Mouse (Mus musculus) neural tube, embryonic 15.5 days (tissue): ENCODE results near the gene Obox3. TPM values are rescaled to one million over a fixed set of nuclear protein-coding genes. Genes with fewer than 3 reads are reported as not detected.
"Not testable (repeated sequence)": the region's sequence is repeated elsewhere in the genome, so short reads cannot be mapped to it uniquely, and the experiment has no call there.

Experiments used
- ATAC-seq: fragments of 200-750 bp; cut with Nextera tagmentation; 2 replicates; pipeline ENCODE4 v1.8.0; 2017; ENCODE audit warnings: mild to moderate bottlenecking, moderate TSS enrichment, moderate library complexity; ENCODE audit not compliant: low FRiP score
- H3K27ac ChIP-seq: fragments of 300-500 bp; sonication (generic); replicated peaks from 2 replicates; pipeline ENCODE4 v1.5.1; 2015; ENCODE audit warnings: mild to moderate bottlenecking, inconsistent platforms
- H3K27me3 ChIP-seq: fragments of 300-500 bp; sonication (generic); replicated peaks from 2 replicates; pipeline ENCODE4 v1.6.1; 2015; ENCODE audit warnings: inconsistent platforms
- H3K36me3 ChIP-seq: fragments of 300-500 bp; sonication (generic); 2 replicates; pipeline ENCODE4 v1.6.1; 2015; ENCODE audit warnings: inconsistent platforms
- H3K4me1 ChIP-seq: fragments of 300-500 bp; sonication (generic); 2 replicates; pipeline ENCODE4 v1.6.1; 2015; ENCODE audit warnings: inconsistent platforms
- H3K4me2 ChIP-seq: fragments of 300-500 bp; sonication (generic); 2 replicates; pipeline ENCODE4 v1.6.1; 2015; ENCODE audit warnings: inconsistent platforms, mild to moderate bottlenecking, moderate library complexity
- H3K4me3 ChIP-seq: fragments of 300-500 bp; sonication (generic); replicated peaks from 2 replicates; pipeline ENCODE4 v1.5.1; 2015; ENCODE audit warnings: mild to moderate bottlenecking, inconsistent platforms
- H3K9ac ChIP-seq: fragments of 300-500 bp; sonication (generic); replicated peaks from 2 replicates; pipeline ENCODE4 v1.6.1; 2015; ENCODE audit warnings: mild to moderate bottlenecking, inconsistent platforms
- H3K9me3 ChIP-seq: fragments of 300-500 bp; sonication (generic); replicated peaks from 2 replicates; pipeline ENCODE4 v1.6.1; 2016; ENCODE audit warnings: inconsistent platforms
- WGBS: fragments of 180-500 bp; shearing (Covaris S2); methylation state at CpG from one replicate; pipeline ENCODE4 v1.1.7; 2015; ENCODE audit warnings: mixed read lengths; 5-methylcytosine and 5-hydroxymethylcytosine counted together
- polyA plus RNA-seq: library from polyadenylated mRNA; unstranded; fragments of >200 nt; fragmentation: Nextera tagmentation; extraction: Ambion mirVana; gene quantifications from 2 replicates; pipeline ENCODE4 v1.2.1, GENCODE M21; 2015

Obox3 gene
- polyA plus RNA-seq, result not detected in 2 replicates

DNA sequence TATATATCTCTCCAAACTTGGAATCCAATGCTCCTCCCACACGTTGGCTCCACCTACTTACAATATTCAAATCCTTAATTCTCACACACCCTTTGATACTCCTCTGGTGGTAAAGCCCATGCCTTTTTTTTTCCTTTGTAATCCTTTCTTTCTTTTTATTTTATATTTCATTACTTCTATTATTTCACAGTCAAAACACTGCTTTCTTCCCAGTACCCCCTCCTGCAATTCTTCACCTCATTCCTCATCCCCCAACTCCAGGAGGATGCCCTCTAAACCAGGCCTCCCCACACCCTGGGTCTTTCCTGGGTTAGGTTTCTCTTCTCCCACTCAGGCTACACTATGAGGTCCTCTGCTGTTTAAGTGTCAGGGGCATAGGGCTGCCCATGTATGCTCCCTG is at the start of gene Obox3:
Gene Obox3 (minus strand): TSS at position 101 of the 400 bp plus-strand sequence.
- not testable (repeated sequence) for H3K27ac ChIP-seq, H3K4me2 ChIP-seq, H3K36me3 ChIP-seq, H3K27me3 ChIP-seq, ATAC-seq, H3K9ac ChIP-seq, H3K4me3 ChIP-seq, H3K9me3 ChIP-seq, H3K4me1 ChIP-seq
- 27% methylated on average over 1 of the region's 1 CpGs for WGBS

DNA sequence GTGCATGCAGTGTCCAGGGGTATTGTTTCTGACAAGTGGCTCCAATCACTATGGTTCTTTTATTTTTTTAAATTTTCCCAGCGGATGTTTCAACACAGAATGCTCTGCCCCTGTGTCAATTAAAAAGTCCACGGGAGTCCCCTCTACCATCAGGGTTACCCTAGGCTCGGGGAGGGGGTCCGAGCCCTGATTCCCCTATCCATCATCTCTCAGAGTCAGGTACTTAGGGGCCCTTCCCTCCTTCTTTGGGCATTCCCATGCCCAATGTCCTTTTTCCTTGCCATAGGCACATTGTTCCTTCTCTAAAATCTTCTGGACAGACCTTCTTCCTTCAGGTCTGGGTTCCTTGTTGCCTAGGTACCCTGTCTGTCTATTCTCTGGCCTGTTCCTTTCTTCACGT is 130.3 kb downstream of the Obox3 start:
- H3K4me2 ChIP-seq, H3K9me3 ChIP-seq, H3K36me3 ChIP-seq, ATAC-seq, H3K4me3 ChIP-seq, H3K27ac ChIP-seq, H3K27me3 ChIP-seq, H3K9ac ChIP-seq, H3K4me1 ChIP-seq: not testable (repeated sequence)
- 87% methylated on average over 5 of the region's 5 CpGs for WGBS

Other genes starting within 250 kb of the Obox3 start
- gene Obox5, start 110.2 kb upstream of the Obox3 start, polyA plus RNA-seq, result not detected in 2 replicates
- gene Obox6, start 199.8 kb upstream of the Obox3 start, polyA plus RNA-seq, result not detected in 2 replicates
- gene Crx, start 240.1 kb upstream of the Obox3 start, polyA plus RNA-seq, result not detected in 2 replicates
- gene Crxos, start 242.7 kb upstream of the Obox3 start, polyA plus RNA-seq, result not detected in 2 replicates